ENCODE assay signal across 9 mouse cellular contexts in genomic region chr14:17632887-17633522, GRCm38 (mm10). TPM values are rescaled to one million over a fixed set of nuclear protein-coding genes. Genes with fewer than 3 reads are reported as not detected.
DNase-seq lines count a peak whose midpoint lies in the region; ATAC-seq and TF ChIP-seq lines count a peak whose summit lies in the region.
"Had no signal": no experiment of that assay in that cellular context is flagged by ENCODE, and none has a peak within 500 bp of the region (broad histone marks: within the 10 kb centered on the region; RNA-seq: fewer than 3 reads in every experiment).

No protein-coding gene starts in this region.

- TF ChIP-seq CTCF in liver, embryonic 14.5 days (IDR thresholded peaks at IDR 0.05; ENCODE audit: low read depth), result no peak

- H3K27ac ChIP-seq in embryonic facial prominence, embryonic 13.5 days, result no peak overlapping the region
- H3K27ac ChIP-seq in heart, embryonic 11.5 days (ENCODE audit: low read depth, low read length), result no peak overlapping the region
- H3K27ac ChIP-seq in liver, embryonic 14.5 days, result no peak overlapping the region
- H3K27ac ChIP-seq in neural tube, embryonic 13.5 days (replicated peaks), result no peak overlapping the region

- peak; percentile 25 for DNase-seq in layer of hippocampus, adult 11-12 months (ENCODE audit: low spot score)
- no peak for DNase-seq in layer of hippocampus, adult 8-10 months (ENCODE audit: low spot score in 2 of 2)
- peak; percentile 86 to 88 for DNase-seq in kidney, adult 8-10 months
- no peak for DNase-seq in liver, embryonic 14.5 days (ENCODE audit: low read depth in 3 of 3, low spot score in 3 of 3)
- DNase-seq in urinary bladder, postnatal 10 days (ENCODE audit: low spot score), result peak; percentile 17

- peak overlapping the region; percentile 23 for H3K4me3 ChIP-seq in embryonic facial prominence, embryonic 13.5 days
- H3K4me3 ChIP-seq in heart, embryonic 11.5 days (ENCODE audit: low read depth, low read length), result peak overlapping the region; percentile 19; the same call in 1 of the 2 replicates
- no peak overlapping the region for H3K4me3 ChIP-seq in liver, embryonic 14.5 days (ENCODE audit: insufficient read depth in 1 of 2, low read depth in 2 of 2, low read length in 2 of 2)
- H3K4me3 ChIP-seq in neural tube, embryonic 13.5 days, result no peak overlapping the region
- H3K4me3 ChIP-seq: erythroblast, embryonic 14.5 days had no signal

- H3K36me3 ChIP-seq in embryonic facial prominence, embryonic 13.5 days, result no peaks in the 10 kb centered on the region
- H3K36me3 ChIP-seq in heart, embryonic 11.5 days (ENCODE audit: control insufficient read depth, insufficient read depth, low read length), result no peaks in the 10 kb centered on the region
- no peaks in the 10 kb centered on the region for H3K36me3 ChIP-seq in liver, embryonic 14.5 days (replicated peaks; ENCODE audit: control insufficient read depth, insufficient read depth, low read depth)
- no peaks in the 10 kb centered on the region for H3K36me3 ChIP-seq in neural tube, embryonic 13.5 days

- no peak for TF ChIP-seq EP300 in liver, embryonic 14.5 days (IDR thresholded peaks at IDR 0.05; ENCODE audit: low read depth)

- peak overlapping the region; percentile 56 for H3K4me2 ChIP-seq in embryonic facial prominence, embryonic 13.5 days
- peak overlapping the region; percentile 56 for H3K4me2 ChIP-seq in heart, embryonic 11.5 days
- no peak overlapping the region; the same call in 1 of the 2 replicates for H3K4me2 ChIP-seq in liver, embryonic 14.5 days (ENCODE audit: low read depth)
- H3K4me2 ChIP-seq in neural tube, embryonic 13.5 days, result peak overlapping the region; percentile 41

- no peaks in the 10 kb centered on the region for H3K27me3 ChIP-seq in embryonic facial prominence, embryonic 13.5 days
- no peaks in the 10 kb centered on the region for H3K27me3 ChIP-seq in heart, embryonic 11.5 days (ENCODE audit: control insufficient read depth, insufficient read depth, low read length)
- no peaks in the 10 kb centered on the region for H3K27me3 ChIP-seq in liver, embryonic 14.5 days (ENCODE audit: control insufficient read depth, insufficient read depth, low read length)
- no peaks in the 10 kb centered on the region for H3K27me3 ChIP-seq in neural tube, embryonic 13.5 days

- H3K9me3 ChIP-seq in embryonic facial prominence, embryonic 13.5 days, result no peaks in the 10 kb centered on the region
- H3K9me3 ChIP-seq in heart, embryonic 11.5 days (replicated peaks; ENCODE audit: control insufficient read depth, low read length), result no peaks in the 10 kb centered on the region
- H3K9me3 ChIP-seq in liver, embryonic 14.5 days (ENCODE audit: control insufficient read depth, low read length), result no peaks in the 10 kb centered on the region
- H3K9me3 ChIP-seq in neural tube, embryonic 13.5 days, result no peaks in the 10 kb centered on the region

- H3K4me1 ChIP-seq in embryonic facial prominence, embryonic 13.5 days, result peaks cover 7% of the 10 kb centered on the region; the same call in 1 of the 2 replicates
- H3K4me1 ChIP-seq in heart, embryonic 11.5 days (ENCODE audit: control insufficient read depth, insufficient read depth, low read length), result 0 out of 2 replicates have a peak, but pooled peaks cover 2% of the 10 kb centered on the region
- no peaks in the 10 kb centered on the region for H3K4me1 ChIP-seq in liver, embryonic 14.5 days (replicated peaks; ENCODE audit: control insufficient read depth in 2 of 2, insufficient read depth in 2 of 2, low read length in 1 of 2)
- 0 out of 2 replicates have a peak, but pooled peaks cover 6% of the 10 kb centered on the region for H3K4me1 ChIP-seq in neural tube, embryonic 13.5 days (replicated peaks)

- peak; percentile 59; the same call in 1 of the 2 replicates for ATAC-seq in embryonic facial prominence, embryonic 13.5 days (ENCODE audit: insufficient number of reproducible peaks, insufficient read depth, low FRiP score, low TSS enrichment, low read depth)
- 0 out of 2 replicates have a peak, but pooled peaks have one; percentile 61 for ATAC-seq in heart, embryonic 11.5 days (replicated peaks; ENCODE audit: insufficient number of reproducible peaks, low FRiP score, low TSS enrichment)
- 0 out of 2 replicates have a peak, but pooled peaks have one; percentile 13 for ATAC-seq in liver, embryonic 14.5 days (ENCODE audit: insufficient read depth)
- peak; percentile 56 for ATAC-seq in neural tube, embryonic 13.5 days (ENCODE audit: low read depth)

- 5% methylated on average over 19 of the region's 19 CpGs for WGBS in embryonic facial prominence, embryonic 13.5 days
- WGBS in heart, embryonic 11.5 days (ENCODE audit: insufficient replicate concordance), result 5% methylated on average over 19 of the region's 19 CpGs
- 8% methylated on average over 19 of the region's 19 CpGs for WGBS in liver, embryonic 14.5 days (ENCODE audit: insufficient replicate concordance)
- WGBS in neural tube, embryonic 13.5 days, result 7% methylated on average over 19 of the region's 19 CpGs

- H3K9ac ChIP-seq in embryonic facial prominence, embryonic 13.5 days, result no peak overlapping the region
- H3K9ac ChIP-seq in heart, embryonic 11.5 days (ENCODE audit: low read depth, low read length), result peak overlapping the region; percentile 43; the same call in 1 of the 2 replicates
- H3K9ac ChIP-seq in liver, embryonic 14.5 days (replicated peaks), result no peak overlapping the region
- H3K9ac ChIP-seq in neural tube, embryonic 13.5 days, result no peak overlapping the region

RNA-seq across cellular contexts. Expression of gene Thrb, which starts 27.1 kb away (rescaled TPM):
- 10 to 100 TPM; 51.1 to 64.3 (median 52.5) TPM for total RNA-seq in layer of hippocampus, adult 8-10 months (2022)
- 2.6 and 5.1 TPM in 2 replicates for polyA plus RNA-seq in embryonic facial prominence, embryonic 13.5 days (2015; fragmentation: Nextera tagmentation; extraction: Ambion mirVana)
- 0.42 and 0.66 TPM in 2 replicates for polyA plus RNA-seq in heart, embryonic 11.5 days (2014; fragmentation: Nextera tagmentation; extraction: Ambion mirVana)
- 0.68 and 0.86 TPM in 2 replicates for polyA plus RNA-seq in liver, embryonic 14.5 days (2012; rRNA removed)
- 2.4 and 2.5 TPM in 2 replicates for polyA plus RNA-seq in liver, embryonic 14.5 days (2014; fragmentation: Nextera tagmentation; extraction: Ambion mirVana)
- polyA plus RNA-seq in neural tube, embryonic 13.5 days (2015; fragmentation: Nextera tagmentation; extraction: Ambion mirVana), result 0.53 and 0.59 TPM in 2 replicates

Comparison
In these comparisons a context has a peak if more than half of its experiments do, and no peak if none do; other contexts are left out.
1. DNase-seq: peak in layer of hippocampus, adult 11-12 months (single experiment), kidney, adult 8-10 months (2 of 2) and urinary bladder, postnatal 10 days (single experiment); none in layer of hippocampus, adult 8-10 months (0 of 2) and liver, embryonic 14.5 days (0 of 3).
2. H3K4me3 ChIP-seq: peak in embryonic facial prominence, embryonic 13.5 days (single experiment) and heart, embryonic 11.5 days (single experiment); none in liver, embryonic 14.5 days (0 of 2) and neural tube, embryonic 13.5 days (single experiment).
3. Peak in every context shown above with its lines, with median percentiles within 50 percentile points of each other: ATAC-seq.